Mouse (Mus musculus) cerebellum, postnatal 14 days (tissue): ENCODE measurements around the gene Grhl1.
A peak's percentile ranks its signal among the peaks of the same experiment; 100 is the strongest.

ENCODE experiments used
- DNase-seq, 2 experiments: peaks; one replicate each; pipeline ENCODE4 v3.0.0; 2021; ENCODE audit warnings: mixed read lengths in 2 of 2

Gene Grhl1

DNA sequence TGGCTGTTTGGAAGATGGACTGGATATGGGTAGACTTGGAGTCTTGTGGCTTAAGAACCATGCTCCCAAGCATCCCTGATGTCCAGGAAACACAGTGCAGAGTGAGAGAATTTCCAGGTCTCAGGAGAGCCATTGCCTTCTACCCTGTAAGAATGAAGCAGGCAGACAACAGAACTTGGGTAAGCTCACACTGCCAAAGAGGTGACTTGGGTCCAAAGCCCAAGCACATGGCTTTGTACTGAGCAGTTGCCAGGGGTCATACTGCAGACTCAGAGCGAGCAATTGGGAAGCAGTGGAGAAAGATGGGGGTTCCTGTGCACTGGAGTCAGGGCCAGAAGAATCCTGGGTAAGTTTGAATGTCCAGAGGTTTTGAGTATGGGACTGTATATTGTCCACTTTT lies 76.0 kb downstream of the Grhl1 start:
- DNase-seq, result no peak

DNA sequence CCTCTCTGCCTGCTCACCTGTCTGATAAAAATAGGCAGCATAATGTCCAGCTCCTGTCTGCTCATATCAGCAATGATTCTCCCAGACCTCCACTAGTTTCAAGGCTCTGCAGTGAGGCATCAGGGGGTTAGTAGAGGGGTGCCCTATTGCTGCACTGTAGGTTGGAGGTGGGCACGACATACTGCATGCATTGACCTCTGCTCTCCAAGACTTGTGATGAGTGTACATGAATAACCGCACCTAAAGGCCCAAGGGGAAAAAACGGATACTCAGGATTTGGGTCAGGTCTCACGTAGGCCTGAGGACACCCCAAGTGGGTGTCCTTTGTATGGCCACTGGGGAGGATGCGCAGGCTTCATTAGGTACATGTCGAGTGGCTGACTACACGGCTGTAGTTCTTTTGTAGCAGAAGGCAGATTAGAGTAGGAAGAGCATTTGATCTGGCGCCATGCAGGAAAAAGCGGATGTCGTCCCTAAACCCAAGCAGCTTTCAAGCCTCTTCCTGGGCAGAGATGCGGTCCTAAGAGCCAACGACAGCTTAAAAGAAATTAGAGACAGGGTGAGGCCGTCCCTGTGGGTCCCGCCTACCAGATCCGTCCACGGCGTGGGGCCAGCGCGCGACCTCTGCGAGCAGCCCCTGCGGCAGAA lies 78.5 kb downstream of the Grhl1 start:
- no peak for DNase-seq

DNA sequence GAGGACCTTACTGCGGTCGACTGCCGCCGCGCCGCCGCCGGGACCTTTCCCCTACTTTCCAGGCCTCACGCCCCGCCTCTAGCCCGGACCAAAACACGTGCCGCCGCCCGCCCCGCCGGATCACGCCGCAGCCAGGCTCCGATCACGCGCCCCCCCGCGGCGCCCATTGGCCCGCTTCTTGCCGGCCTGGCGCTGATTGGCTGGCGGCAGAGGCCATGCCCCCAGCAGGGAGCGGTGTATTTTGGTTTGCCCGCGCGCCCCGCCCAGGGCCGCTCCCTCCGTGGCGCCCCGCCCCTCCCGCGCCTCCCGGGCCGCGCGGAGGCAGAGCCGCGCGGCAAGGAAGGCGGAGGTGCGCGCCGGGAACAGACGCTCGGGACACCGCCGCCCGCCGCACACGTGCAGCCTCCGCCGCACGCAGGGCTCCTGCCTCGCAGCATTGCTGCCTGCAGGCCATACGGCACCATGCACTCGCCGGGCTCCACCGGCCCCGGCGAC lies 79.0 kb downstream of the Grhl1 start, which contains the start of gene Klf11:
Klf11 (plus strand) TSS at position 212 of the 495 bp plus-strand sequence.
- peak; percentile 98 for DNase-seq

DNA sequence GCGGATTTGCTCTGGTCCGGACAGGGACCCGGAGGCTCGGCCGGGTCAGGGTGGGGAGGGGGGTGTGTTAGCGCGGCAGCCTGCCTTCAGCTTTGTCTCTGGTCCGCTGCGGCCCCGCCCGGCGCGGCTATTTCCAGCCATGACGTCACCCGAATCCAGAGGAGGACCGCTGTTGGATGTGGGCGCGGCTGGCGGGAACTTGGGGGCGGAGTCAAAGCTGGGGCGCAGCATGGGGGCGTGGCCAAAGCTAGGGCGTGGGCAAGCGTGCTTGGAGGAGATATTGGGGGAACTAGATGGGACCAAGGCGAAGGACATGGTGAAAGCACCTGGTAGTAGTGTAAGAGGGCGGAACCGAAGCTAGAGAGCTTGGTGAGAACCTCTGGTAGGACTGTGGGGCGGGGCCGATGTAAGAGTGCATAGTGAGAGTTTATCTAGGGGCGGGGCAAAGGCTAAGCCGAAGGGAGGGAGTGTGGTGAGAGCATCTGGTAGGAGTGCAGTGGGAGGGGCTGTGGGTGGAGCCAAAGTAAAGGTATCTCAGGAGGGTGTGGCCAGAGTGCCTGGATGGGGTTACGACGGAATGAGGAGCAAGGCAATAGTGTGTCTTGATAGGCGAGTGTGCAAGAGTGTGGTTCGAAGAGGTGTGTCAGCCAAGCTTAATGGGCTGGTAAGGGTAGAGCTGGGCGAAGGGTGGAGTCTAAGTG lies 79.7 kb downstream of the Grhl1 start:
- DNase-seq, result peak; percentile 83 to 90

DNA sequence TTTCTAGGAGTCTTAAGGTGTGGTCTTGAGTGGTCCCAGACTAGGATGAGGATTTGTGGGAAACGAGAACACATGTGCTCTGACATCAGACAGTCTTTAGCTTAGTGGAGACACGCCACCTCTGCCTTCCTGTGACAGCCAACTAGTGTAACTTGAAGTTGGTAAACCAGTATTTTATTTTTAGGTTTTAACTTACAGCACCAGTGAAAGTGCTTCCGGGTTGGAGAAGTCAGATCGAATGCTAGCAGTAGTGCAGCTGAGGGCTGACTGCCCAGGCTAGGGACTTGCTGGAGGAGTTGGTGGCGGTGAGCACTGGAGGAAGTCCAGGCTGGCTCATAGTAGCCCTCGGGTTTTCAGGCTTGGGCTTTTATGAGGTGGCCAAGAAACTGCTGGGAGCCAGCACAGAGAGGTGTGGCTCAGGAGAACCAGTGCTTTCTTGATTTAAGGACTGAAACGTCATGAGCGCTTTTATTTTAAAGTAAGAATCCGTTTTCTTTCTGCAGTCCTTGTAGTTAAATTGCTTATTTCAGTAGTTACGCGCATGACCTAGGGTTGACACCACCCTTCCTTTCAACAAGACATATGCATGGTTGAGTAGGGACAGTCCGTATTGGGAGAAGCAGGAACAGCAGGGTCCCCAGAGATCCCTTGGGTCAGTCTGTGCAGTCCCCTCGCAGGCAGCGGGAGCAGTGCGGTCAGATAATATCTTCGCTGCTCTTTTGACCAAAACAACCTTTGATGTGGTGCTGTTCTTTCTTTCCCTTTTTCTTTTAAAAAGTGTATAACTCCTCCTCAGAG lies 82.2 kb downstream of the Grhl1 start:
- no peak for DNase-seq

DNA sequence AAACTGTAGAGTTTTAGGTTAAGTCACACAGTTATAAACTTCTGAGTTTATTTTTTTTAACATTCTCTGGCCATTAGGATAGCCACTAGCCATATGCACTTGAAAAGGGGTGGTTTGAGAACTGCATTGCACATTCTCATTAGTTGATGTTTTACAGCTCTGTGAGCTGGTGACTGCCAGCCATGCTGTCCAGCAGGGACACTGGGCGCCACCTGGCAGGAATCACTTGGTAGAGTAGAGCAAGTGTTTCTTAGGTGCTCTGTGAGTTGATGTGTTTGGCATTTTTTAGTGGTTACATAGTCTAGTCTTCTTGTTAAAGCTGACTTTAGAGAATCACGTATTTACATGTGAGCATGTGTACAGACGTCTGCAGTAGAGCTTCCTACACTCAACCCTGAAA lies 84.4 kb downstream of the Grhl1 start:
- no peak for DNase-seq

DNA sequence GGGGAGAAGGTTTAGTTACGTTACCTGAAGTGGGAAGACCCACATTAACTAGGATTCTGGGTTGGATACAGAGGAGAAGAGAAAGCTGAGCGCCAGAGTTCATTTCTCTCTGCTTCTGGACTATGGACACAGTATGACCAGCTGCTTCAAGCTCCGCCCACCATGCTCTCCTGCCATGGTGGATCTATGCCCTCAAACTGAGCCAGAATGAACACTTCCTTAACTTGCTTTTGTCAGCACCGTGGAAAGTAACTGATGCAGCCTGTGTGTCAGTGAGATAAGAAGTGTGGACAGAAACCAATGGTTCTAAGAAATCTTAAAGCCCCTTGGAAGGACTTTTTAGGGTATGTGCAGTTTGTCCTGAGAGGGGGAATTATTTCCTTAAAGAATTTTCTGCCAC lies 86.9 kb downstream of the Grhl1 start:
- no peak for DNase-seq

DNA sequence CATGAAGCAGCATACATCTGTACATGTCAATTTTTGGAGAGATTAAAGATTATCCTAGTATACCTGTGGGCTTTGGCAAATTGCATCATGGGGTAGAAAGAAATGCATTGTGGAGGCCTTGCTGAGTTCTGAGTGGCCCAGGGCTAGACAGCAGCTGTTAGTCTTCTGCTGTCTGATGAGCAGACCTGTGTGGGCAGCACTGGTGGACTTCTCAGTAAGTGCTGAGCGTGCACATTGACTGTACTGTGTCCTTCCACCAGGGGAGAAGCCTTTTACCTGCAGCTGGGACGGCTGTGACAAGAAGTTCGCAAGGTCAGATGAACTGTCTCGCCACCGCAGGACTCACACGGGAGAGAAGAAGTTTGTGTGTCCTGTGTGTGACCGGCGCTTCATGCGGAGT lies 87.8 kb downstream of the Grhl1 start:
- DNase-seq, result no peak

DNA sequence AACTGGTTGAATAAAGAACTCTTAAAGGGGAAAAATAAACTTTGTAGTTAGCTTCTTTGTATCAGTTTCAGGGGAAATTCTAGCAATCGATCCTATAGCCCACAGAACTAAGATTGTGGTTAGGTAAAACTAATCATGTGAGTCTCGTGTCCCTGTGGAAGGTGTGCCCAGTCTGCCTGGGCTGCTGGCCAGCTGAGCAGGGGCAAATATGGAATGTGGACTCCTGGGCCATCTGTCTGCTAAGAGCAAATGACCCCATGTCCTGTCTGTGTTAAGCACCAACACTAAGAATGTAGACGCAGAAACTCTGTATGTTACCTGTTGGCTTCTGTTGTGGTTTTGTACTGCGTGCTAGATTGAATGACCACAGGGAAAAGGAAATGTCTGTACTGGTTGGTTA lies 89.0 kb downstream of the Grhl1 start:
- no peak for DNase-seq

DNA sequence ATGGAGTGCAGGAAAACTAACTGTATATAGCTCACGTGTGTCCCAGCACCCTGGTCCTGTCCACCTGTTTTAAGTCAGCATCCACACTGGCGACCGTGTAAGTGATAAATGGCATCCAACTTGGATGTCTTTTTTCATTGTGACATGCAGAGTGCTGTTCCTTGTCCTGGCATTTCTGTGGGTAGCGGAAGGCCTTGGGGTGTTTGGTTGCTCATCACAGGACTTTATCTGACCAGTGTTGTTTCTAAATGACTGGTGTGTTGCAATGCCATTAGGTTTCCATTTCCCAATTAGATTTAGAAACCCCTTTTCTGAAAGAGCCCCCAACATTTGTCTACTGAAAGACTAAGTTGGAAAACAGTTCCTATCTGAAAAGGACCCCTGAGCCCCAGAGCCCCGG lies 90.0 kb downstream of the Grhl1 start:
- DNase-seq, result no peak
